Mouse (Mus musculus) E14TG2a.4 (cell line): Measurements from ENCODE around the gene Jam3.

Experiments
- CTCF ChIP-seq: conservative IDR thresholded peaks from 2 replicates; pipeline ENCODE4 v1.5.1; 2014; ENCODE audit warnings: low read length
- NANOG ChIP-seq: IDR thresholded peaks from 2 replicates; pipeline ENCODE4 v1.6.1; 2014; ENCODE audit warnings: borderline replicate concordance, low read length, mixed read lengths

DNA sequence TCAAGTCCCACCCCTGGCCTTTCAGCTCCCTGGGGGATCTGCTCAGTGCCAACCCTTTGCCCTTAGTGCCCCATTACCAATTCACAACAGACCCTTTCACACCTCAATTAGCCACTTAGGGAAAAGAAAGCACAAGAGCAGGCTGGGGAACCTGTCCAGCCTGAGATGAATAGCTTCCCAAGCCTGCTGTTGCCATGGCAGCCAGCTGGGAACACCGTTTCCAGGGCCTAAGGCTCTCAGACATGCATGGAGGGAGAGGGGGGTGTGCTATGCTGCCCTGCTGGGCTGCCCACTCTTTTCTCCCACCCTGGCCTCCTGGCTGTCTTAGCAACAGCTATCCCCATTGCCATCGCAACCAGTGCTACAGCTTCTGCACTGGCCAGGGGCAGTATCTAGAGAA is 47.9 kb upstream of the Jam3 start:
- no peak for TF ChIP-seq CTCF
- TF ChIP-seq NANOG, result 0 out of 2 replicates have a peak, but pooled peaks have one; percentile 18
